Mouse (Mus musculus) liver, embryonic 14.5 days (tissue): ENCODE data around the gene D8Ertd738e.

Source experiments
- CTCF ChIP-seq: IDR thresholded peaks from 2 replicates; pipeline ENCODE4 v1.5.1; 2016; ENCODE audit warnings: antibody characterized with exemption, low read depth, control low read depth
- EP300 ChIP-seq: IDR thresholded peaks from 2 replicates; pipeline ENCODE4 v1.6.1; 2016; ENCODE audit warnings: antibody characterized with exemption, low read depth

DNA sequence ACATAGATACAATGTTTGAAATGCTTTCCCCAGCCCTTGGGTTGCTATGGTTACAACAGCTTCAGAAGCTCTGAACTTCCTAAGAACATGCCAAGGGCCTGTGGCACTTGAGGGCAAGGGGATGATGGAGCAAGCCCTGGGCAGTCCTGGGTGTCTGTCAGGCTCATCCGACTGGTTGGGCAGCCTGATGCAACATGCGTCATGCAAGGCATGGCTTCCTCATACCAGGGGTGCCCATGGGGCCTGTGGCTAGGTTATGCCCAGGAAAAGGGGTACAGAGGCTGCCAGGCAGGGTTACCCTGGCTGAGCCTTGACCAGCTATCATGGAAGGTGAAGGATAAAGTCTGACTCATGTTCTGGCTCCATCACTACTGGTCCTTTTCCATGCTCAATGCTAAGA, 16.5 kb downstream of the D8Ertd738e start:
- no peak for TF ChIP-seq CTCF
- no peak for TF ChIP-seq EP300
